Mouse (Mus musculus) liver (tissue): ENCODE measurements around the gene Dnaaf1.

Experiments used
- DNase-seq: peaks from one replicate; pipeline ENCODE4 v3.0.0-alpha.2; 2020; ENCODE audit warnings: mixed read lengths

Gene Dnaaf1

DNA sequence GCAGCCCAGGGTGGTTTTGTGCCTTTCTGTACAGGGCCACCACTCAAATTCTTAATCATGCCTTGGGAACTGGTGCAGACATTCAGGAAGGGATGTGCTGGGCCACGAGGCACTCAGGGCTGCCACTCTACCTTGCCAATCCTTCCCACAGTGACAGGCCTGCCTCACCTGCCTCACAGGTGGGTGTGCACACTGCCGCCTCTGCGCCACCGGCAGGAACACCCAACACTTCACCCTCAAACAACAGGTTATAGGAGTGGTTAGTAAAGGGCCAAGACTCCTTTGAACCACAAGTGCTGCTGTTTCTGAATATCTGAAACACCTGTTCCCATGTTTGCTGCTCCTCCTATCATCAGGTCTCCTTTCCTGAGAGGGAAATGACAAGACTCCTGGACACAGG lies 2.6 kb upstream of the Dnaaf1 start:
- no peak for DNase-seq

DNA sequence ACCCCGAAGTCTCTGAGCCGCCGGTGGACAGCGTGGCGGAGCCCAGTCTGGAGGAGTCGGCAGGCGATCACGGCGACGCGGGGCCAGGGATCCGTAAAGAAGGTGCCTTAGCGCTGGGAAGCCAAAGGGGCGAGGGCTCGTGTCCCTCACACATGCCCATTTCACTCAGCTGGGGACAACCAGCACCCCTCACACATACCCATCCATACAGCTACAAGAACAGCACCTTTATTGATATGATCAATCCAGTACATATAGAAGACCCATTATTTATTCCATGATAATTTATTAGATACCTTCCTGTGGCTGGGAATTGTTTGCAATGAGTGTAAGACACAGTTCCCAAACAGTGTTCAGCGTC lies 311 bp downstream of the Dnaaf1 start:
- no peak for DNase-seq

DNA sequence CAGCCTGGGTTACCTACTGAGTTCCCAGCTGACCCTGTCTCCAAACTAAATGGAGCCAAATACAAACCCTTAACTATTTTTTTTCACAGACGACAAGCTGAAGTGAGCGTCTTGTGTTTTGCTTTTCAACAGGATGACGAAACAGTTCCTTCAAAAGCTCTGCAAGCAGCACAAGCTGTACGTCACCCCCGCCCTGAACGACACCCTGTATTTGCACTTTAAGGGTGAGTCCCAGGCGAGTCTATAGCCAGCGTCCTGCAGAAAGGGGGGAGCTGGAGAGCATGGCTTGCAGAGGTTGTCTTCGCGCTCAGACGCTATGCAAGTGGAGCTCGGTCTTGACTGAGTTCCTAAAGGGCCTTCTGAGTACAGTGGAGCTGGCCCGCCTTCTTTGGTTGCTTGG lies 4.1 kb downstream of the Dnaaf1 start:
- no peak for DNase-seq

DNA sequence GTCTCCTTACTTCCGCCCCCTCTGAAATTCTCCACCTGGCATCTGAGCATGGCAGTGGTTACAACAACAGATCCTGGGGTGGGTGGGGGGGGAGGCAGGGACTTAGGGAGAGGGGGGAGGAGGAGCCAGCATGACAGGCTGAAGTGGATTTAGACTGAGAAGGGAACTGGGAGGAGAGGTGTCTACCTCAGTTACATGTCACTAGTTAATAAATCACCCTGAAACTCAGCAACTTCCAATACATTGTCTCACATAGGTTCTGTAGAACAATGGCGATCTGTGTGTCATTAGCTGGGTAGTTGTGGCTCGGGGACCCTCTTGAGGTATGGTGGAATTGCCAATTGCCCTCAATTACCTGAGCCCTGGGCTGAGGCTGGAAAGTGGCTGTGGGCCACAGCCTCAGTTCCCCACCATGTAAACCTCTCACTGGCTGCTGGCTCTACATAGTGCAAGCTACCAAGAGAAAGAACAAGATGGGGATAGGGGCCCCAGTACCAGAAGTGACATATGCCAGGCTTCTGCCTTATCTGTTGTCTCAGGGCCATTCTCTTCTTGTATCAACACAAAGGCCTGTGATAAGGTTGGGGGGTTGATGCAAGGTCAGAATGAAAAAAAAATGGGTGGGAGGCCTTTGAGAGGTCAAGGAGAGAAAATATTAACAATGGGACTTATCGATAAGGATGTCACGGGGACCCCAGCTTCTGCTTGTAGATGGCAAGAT lies 5.6 kb downstream of the Dnaaf1 start:
- DNase-seq: no peak

DNA sequence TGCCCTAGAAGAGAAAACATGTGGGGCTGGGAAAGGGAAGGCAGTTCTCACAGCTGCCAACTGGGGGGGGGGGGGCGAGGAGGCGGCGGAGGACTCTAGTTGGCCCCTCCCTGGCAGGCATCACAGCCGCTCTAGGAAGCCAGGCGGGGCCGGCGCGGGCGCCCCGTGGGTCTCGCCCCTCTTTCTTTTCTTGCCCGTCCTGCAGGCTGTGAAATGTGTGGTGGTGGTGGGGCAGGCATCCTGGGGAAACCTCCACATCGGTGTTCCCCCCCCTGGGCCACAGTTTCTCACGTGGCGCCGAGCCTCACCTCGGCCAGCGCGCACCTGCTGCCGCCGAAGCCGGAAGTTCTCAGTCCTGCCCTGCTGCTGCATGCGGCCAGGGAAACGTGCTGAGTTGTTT lies 10.9 kb downstream of the Dnaaf1 start:
- DNase-seq: peak; percentile 56

DNA sequence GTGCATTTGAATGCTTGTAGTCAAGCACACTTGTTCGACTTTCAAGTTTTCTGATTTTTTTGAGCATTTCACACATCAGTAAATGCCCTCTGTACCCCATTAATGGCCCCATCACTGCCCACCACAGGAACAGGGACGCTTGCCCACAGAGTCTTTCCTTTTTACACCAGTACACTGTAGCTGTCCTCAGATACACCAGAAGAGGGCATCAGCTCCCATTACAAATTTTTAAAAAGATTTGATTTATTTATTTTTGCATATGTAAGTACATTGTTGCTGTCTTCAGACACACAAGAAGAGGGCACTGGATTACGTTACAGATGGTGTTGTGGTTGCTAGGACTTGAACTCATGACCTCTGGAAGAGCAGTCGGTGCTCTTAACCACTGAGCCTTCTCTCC lies 13.3 kb downstream of the Dnaaf1 start:
- DNase-seq: no peak

DNA sequence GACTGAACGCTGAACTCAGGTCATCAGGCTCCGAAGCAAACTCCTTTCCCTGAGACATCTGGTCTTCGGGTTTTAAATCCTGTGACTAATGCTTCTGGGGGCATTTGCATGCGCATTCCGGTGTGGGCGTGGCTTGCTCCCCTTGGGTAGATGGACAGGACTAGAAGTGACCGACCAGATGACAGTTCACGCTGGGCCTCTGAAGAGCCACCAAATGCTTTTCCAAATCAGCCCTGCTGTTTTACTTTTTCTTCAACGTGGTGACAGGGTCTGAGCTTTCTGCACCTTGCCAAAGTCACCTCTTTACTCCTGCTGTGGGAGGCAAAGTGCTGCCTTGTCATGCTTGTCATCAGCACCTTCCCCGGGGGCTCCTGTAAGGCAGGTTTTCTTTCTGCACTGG lies 13.8 kb downstream of the Dnaaf1 start:
- no peak for DNase-seq

DNA sequence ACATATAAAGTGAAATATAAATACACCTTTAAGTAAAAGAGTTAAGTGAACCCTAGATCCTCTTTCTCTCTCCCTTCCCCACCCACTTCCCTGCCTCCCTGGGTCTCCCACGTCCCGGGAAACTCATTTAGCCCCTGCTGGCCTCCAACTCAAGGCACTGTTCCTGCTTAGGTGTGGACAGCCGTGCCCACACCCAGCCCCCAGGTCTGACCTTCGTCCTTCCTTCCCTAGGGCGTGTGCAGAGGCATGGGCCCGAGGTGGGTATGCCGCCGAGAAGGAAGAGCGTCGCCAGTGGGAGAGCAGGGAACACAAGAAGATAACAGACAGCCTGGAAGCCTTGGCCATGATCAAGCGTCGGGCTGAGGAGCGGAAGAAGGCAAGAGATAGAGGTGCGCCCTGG lies 15.3 kb downstream of the Dnaaf1 start:
- no peak for DNase-seq

DNA sequence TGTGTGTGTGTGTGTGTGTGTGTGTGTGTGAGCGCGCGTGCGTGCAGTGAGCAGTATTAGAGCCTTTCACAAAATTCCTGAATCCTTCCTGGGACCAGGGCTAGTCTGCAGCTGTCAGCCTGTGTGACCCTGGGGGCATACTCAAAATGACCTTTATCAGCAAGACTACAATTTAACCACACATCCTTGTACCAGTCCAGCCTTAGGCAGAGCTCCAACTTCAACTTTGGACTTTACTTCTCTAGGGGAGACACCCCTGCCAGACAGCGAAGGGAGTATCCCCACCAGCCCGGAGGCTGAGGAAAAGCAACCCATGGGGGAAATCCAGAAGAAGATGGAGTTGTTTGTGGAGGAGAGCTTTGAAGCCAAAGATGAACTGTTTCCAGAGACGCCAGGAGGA lies 16.4 kb downstream of the Dnaaf1 start:
- no peak for DNase-seq

DNA sequence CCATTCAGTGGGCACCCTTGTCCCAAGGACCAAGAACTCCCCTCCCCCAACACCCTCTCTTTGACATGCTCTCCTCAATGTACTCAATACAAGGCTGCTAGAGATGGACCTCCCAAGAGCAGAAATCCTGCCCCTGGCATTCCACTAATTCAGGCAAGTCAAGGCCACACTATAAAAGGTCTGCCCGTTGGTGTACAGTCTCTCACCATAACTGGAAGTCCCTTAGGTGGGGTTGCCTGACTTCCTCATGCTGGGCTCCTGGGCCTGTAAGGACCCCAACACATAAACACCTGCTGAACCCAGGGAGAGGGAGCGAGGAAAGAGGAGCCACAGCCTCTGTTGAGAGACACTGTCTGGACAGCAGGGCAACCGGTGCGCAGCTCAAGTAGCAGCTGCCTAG lies 28.7 kb downstream of the Dnaaf1 start:
- DNase-seq: no peak

DNA sequence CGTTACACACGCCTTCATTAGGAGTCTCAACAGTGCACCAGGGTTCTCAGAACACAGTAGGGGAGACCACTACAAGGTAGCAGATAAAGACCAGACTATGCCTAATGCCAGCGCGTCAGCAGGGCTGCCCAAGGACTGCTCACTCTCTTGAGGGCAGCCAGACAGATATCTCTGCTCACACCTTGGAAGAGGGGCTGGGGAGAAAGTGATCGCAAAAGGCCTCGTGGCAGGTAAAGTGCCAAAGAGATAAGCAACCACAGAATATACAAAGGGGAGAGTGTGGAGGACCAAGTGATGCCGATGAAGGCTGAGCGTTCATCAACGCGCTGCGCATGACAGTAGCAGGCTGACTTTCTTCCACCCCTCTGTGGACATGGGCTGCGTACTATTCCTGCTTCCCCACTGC lies 29.4 kb downstream of the Dnaaf1 start:
- peak; percentile 44 for DNase-seq

DNA sequence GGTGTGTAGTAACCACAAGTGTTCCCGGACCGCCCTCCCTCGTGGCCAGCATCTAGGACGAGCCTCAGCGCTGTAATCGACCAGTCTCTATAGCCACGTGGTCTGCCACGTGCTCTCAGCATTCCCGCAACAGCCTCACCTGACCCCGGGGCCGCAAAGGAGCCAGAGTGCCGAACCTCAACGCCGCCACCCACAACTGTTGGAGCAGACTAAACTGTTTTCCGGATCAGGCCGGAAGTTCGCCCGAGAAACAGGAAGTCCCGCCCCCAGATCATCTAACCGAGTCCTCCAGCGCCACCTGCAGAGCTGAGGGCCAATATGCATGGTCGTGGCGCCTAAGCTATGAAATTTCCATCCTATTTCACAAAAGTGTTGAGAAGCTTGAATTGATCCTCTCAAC lies 30.0 kb downstream of the Dnaaf1 start, which contains the start of gene Taf1c:
Taf1c (minus strand) TSS at position 227 of the 400 bp plus-strand sequence.
- peak; percentile 93 for DNase-seq

DNA sequence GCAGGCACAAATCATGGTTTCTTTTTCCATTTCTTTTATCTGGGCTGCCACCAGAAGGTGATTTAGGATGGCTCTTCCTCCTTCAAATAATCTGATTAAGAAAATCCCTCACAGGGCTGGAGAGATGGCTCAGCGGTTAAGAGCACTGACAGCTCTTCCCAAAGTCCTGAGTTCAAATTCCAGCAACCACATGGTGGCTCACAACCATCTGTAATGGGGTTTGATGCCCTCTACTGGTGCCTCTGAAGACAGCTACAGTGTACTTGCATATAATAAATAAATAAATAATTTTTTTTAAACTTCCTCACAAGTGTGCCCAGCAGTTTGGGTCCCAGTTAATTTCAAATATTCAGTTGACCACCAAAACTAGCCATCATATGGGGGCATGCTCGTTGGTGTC lies 31.2 kb downstream of the Dnaaf1 start:
- no peak for DNase-seq

DNA sequence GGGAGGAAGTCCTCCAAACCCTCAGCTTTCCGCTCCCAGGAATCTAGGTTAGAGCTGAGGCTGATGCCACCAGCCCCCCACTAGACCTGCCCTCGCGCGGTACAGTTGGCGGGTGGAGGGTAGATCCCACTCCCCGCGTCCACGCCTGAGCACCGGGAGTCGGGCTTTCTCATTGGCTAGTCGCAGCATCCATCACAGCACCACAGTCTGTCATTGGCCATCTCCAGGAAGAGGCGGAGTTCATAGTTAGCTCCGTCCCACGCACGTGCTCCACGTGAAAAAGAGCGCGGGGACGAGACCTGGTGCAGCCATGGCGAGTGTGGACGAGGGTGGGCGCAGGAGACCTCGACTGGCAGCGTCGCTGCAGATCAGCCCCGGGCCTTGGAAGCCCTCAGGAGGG lies 37.4 kb downstream of the Dnaaf1 start, which contains the start of gene Adad2:
Adad2 (plus strand) TSS at position 277 of the 400 bp plus-strand sequence.
- DNase-seq: no peak

DNA sequence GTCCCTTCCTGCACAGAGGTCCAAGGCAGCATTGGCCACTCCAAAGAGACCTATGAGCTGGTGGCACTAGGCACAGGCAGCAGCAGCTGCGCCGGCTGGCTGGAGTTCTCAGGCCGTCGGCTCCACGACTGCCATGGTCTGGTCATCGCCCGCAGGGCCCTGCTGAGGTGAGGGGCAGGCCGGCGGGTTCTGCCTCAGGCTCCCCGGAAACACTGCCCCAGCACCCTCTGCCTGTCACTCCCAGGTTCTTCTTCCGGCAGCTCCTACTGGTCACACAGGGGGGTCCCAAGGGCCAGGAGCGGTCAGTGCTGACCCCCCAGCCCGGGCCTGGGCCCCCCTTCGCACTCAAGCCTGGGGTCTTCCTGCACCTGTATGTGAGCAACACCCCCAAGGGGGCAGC lies 40.1 kb downstream of the Dnaaf1 start:
- no peak for DNase-seq

DNA sequence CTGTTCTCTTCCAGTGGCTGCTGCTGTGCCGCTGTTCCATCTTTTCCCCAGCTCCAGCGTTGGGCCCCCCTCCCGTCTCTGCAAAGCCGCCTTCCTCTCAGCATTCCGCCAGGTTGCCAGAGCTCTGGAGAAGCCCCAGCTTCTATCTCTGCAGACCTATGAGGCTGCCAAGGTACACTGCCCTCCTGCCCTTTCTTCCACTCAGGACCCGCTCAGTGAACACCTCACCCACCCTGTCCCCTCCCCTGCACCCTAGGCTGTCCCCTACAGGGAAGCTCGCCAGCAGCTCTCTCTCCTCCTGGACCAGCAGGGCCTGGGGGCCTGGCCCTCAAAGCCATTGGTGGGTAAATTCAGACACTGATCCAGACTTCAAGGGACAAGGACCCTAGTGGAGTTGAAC lies 41.3 kb downstream of the Dnaaf1 start:
- no peak for DNase-seq

DNA sequence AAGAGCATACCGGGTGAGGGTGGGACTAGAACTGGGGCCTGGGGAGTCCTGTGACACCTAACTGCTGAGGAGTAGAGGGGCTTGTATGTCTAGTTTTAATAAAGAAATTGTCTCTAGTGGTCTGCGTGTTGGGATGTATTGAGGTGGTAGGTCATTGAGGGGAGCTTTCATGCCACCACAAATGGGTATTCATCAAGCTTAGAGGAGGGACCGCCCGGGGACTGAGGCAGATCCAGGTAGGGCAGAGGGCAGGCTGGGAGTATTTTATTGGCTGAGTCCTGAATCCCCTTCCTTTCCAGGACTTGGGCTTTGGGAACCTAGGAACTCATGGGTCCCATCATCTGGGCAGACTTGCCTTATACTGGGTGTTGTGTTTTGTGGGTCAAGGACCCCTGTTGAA lies 41.8 kb downstream of the Dnaaf1 start:
- DNase-seq: no peak

DNA sequence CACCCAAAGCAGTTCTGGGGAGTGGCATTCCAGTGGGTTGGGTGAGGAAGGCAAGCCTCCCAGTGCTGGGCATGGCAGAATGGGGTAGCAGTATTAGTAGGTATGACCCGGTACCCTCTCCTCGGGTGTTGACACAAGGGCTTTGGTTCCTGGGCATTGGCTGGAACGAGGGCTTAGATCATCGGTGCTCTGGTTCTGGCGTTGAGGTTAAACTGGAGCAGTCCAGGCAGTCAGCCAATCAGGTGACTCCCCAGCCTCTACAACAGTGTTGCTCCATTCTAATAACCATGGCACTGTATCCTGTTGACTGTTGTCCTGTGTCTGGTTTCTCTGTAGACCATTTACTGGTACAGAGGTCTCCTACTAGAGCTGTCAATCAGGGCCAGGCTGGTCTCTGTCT lies 42.6 kb downstream of the Dnaaf1 start:
- DNase-seq: no peak

DNA sequence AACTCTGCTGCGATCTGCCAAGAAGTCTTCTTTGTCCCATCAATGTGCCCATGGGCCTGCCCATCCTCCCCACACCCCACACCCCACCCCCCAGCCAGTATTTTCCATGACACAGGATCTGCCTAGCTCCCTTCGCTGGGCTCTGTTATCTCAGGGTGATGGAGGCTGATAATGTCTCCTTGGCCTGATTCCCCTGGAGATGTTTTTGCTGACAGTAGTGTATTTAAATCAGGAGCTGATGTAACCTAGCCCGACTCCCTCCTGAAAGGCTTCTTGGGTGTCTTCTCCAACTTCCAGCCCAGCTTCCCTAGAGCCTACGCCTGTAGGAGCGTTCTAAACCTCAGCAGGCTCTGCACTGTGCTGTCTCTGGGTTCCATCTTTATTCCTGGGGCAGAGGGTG lies 43.9 kb downstream of the Dnaaf1 start:
- DNase-seq: no peak

DNA sequence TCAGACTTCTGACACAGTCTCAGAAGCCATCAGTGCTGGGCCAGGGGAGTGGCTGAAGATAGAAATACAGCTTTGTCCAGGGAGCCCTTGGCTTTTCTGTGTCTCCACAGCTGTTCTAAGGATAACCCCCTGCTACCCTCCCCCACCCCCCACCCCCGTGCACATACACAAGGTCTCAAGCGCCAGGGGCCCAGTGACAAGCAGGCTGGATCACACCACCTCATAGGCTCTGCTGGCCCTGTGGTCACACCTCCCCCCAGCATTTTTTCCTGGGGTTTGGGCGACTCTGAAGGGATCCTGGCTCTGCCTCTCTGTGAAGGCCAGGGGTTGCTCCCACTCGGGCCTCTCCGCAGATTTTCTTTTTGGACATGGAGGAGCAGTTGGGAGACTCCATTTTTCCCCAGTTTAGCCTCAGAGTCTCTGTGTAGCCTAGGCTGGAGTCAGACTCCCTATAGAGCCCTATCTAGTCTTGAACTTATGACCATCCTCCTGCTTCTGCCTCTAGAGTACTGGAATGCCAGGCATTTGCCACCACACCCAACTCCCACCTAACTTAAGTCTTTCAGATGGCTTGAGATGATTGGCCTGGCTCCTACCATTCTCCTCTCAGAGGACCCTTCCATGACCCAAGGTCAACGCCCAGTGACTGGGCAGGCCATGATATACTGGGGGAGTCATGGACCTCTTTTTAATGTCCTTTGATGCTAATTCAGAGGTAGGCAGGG lies 45.2 kb downstream of the Dnaaf1 start:
- no peak for DNase-seq

DNA sequence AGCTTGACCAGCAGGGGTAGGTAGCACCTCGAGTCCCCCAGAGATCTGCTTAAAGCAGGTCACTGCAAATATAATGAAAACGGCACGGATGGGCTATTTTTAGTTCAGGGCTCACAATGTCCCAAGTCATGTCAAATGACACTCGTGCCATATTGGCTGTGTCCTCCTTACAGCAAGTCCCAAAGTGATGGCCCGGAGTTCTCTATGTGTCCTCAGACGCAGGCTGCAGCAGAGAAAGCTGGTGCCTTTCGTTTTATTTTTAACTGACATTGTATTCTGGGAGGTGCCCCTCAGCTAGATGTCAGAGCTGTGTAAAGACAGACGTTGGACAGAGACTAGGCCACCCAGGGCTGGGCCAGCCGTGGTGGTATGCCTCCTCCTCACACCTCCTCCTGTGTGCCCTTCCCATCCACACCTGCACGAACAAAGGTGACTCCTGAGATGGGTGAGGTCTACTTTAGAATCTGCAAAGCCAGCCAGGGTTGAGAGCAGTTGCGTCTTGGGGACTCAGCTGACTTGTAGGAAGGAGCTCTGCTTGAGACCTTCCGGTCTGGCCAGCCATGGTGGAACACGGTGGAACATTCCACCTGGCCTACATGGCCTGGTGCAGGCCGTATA lies 45.9 kb downstream of the Dnaaf1 start:
- no peak for DNase-seq

DNA sequence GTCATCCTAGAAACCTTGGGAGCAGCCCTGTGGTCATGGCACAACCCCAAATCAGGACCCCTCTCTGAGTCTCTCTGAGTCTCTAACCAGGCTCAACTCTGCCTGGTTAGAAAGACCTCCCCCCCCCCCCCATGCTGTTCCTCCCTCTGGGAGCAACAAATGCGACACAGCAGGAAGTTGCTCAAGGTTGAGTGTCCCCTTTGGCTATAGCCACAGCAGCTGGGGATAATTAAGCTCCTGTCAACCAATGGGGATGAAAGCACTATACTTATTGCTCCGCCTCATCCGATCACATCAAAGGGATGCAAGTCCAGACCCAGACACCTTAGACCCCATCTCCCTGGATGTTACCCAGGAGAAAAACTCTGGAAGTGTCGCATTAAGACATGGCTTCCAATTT lies 47.5 kb downstream of the Dnaaf1 start:
- no peak for DNase-seq

DNA sequence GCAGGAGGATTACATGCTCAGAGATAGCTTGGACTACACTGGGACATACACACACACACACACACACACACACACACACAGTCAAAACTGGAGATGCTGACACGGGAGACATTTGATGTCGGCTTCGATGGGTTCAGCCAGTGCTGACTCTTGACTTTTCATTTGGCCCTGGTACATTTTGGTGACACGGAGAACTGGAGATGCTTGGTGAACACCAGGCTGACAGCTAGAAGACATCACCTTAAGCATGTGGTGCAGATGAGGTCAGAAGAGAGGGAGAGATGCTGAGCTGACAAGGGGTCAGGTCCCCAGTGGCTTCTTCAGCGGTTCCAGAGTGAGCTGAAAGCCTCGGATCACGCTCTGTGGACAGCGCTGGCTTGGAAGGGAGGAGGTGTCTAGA lies 48.0 kb downstream of the Dnaaf1 start:
- DNase-seq: no peak

DNA sequence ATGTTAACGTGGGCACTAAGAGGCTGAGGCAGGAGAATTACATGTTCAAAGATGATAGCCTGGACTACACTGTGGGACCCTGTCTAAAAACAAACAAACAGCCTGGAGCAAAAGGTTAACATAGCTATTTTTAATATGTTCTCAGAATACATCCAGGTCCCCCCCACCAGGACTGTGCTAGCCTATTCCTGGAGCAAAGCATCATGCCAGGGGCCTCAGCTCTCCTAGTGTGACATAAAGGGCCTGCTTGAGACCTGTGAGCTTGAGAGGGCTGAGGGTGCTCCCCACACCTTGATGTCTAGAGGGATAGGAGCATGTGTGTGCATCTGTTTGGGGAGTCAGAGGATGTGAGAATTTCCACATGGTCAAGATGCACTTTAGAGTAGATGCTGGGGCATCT lies 48.7 kb downstream of the Dnaaf1 start:
- no peak for DNase-seq
